Mouse (Mus musculus) cortical plate, adult 2 months (tissue): ENCODE measurements around the gene Muc3a.

Experiments
- CTCF ChIP-seq: fragments of 200-500 bp; IDR thresholded peaks from 2 replicates; pipeline ENCODE4 v1.5.1; 2011; ENCODE audit warnings: mild to moderate bottlenecking, control low read depth, low read length; ENCODE audit not compliant: insufficient read depth; ENCODE audit errors: extremely low read depth
- POLR2A ChIP-seq: fragments of 200-500 bp; IDR thresholded peaks from 2 replicates; pipeline ENCODE4 v1.6.1; 2011; ENCODE audit warnings: mild to moderate bottlenecking, low read length, control low read depth; ENCODE audit not compliant: insufficient read depth; ENCODE audit errors: extremely low read depth

- TF ChIP-seq CTCF (no peak), POLR2A (no peak)
Measured at GRCm38 (mm10) chr5:137171478-137171877, 40.7 kb downstream of the Muc3a start.
